Mouse (Mus musculus) bone marrow macrophage, adult 2 months (primary cell): ENCODE data around the gene Hoxd12. TPM values are rescaled to one million over a fixed set of nuclear protein-coding genes. Genes with fewer than 3 reads are reported as not detected.

Source experiments
- H3K27ac ChIP-seq: 2 replicates; pipeline ENCODE4 v1.5.1; 2012; ENCODE audit warnings: low read depth, low read length; ENCODE audit not compliant: insufficient read depth
- H3K4me1 ChIP-seq: 2 replicates; pipeline ENCODE4 v1.6.1; 2012; ENCODE audit warnings: low read length; ENCODE audit not compliant: control insufficient read depth, insufficient read depth
- H3K4me3 ChIP-seq: 2 replicates; pipeline ENCODE4 v1.5.1; 2012; ENCODE audit warnings: mild to moderate bottlenecking, low read length, moderate library complexity; ENCODE audit not compliant: insufficient read depth
- CTCF ChIP-seq: IDR thresholded peaks from 2 replicates; pipeline ENCODE4 v1.5.1; 2012; ENCODE audit warnings: low read depth, mild to moderate bottlenecking, low read length, moderate library complexity
- POLR2A ChIP-seq: IDR thresholded peaks from 2 replicates; pipeline ENCODE4 v1.6.1; 2012; ENCODE audit warnings: mild to moderate bottlenecking, low read depth, low read length, borderline replicate concordance
- polyA plus RNA-seq: library from polyadenylated mRNA; stranded (reverse); fragments of >200 nt; gene quantifications from 2 replicates; pipeline ENCODE4 v1.2.4, GENCODE M21; 2012; ENCODE audit not compliant: missing spikeins, insufficient read depth, insufficient read length

Hoxd12 gene
- polyA plus RNA-seq, 1 experiment, result not detected

DNA sequence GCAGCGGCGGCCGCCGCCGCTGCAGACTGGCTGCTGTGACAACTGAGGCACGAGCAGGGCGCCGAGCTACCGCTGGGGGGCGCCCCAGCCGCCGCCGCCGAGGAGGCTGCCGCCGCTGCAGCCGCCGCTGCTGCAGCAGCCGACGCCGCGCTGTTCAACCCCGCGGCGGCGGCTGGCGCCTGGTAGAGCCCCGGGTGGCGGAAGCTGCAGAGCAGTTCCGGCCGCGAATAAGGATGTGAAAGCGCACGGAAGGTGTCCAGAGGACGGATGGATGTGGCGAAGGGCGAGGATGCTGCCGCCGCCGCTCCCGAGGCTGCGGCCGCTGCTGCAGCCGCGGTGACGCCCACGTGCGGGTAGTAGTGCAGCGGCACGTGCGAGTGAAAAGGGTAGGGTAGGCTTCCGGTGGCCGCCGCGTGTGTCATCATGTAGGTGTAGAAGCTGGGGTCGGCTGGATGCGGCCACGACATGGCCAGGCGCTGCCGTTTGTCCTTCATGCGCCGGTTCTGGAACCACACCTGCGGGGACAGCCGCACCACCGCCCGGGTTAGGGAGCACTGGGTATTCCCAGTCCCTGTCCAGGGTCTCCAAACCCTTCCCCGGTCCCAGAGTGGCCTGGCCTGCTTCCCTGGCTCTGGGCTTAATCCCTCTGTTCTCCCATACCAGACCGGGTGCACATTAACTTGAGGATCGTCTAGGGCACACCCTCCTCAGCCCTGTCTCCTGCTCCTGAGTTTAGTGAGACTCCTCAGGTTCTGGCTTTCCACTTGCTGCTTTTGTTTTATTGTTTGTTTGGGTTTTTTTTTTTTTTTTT lies 18.8 kb upstream of the Hoxd12 start:
- no peak overlapping the region for H3K4me3 ChIP-seq
- TF ChIP-seq CTCF (no peak), POLR2A (no peak)
- no peaks in the 10 kb centered on the region for H3K4me1 ChIP-seq
- H3K27ac ChIP-seq, result no peak overlapping the region

DNA sequence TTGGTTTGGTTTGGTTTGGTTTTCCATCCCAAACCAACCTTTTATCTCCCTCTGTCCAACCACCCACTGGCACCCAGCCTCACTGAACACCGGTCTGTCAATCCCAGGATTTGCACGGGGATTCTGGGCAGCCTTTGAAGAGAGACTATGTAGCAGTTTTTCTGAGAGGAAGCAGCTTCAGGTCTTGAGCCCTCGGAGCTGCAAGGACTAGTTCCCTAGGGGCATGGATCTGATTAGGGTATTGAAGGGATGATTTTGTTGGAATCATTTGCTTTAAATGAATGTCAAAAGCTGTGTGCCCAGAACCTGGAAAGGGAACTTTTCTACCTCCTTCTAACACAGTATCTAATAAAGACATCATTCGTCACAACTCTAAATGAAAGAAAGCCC lies 18.2 kb upstream of the Hoxd12 start:
- TF ChIP-seq CTCF, result no peak
- TF ChIP-seq POLR2A, result no peak

GRCm38 (mm10) chr2:74657251-74658023 lies 17.4 kb upstream of the Hoxd12 start:
- Histone ChIP-seq H3K4me1 (no peaks in the 10 kb centered on the region), H3K4me3 (peak overlapping the region; percentile 2; the same call in 1 of the 2 replicates), H3K27ac (no peak overlapping the region)
- TF ChIP-seq CTCF (no peak), POLR2A (no peak)

More for the DNA sequence above, 18.2 kb upstream of the Hoxd12 start:
- H3K4me3 ChIP-seq, result no peak overlapping the region
- H3K4me1 ChIP-seq, result no peaks in the 10 kb centered on the region
- H3K27ac ChIP-seq, result no peak overlapping the region

- no peak for TF ChIP-seq CTCF
- no peak for TF ChIP-seq POLR2A
- H3K4me1 ChIP-seq, result no peaks in the 10 kb centered on the region
- peak overlapping the region; percentile 2; the same call in 1 of the 2 replicates for H3K4me3 ChIP-seq
- H3K27ac ChIP-seq, result no peak overlapping the region
Observed at GRCm38 (mm10) chr2:74658024-74658666, 16.7 kb upstream of the Hoxd12 start.

- no peak for TF ChIP-seq CTCF
- TF ChIP-seq POLR2A, result no peak
Observed at GRCm38 (mm10) chr2:74658667-74659371, 16.0 kb upstream of the Hoxd12 start.

DNA sequence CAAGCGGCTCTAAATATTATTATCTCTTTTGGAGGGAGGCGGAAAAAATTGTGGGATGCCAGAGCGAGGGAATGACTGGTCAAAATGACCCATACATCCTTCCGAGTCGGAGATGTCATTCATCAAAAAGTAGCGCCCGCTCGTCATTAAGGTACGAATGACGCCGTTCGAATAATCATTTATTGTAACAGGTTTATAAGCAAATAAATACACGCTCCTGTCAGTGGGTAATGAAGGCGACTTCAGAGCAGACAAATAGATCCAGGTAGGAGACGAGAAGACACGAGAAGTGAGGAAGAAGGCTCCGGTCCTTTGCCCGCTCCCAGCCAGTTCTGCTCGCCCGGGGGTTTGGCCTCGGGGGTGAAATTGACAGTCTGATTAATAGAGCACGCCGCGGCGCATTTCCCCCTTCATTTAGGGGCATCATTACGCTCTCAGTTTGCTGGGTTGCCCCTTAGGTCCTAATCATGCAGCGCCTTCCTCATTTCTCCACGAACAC lies 15.3 kb upstream of the Hoxd12 start, which contains the start of gene Evx2:
TSS of gene Evx2 (minus strand) at position 51 of the 499 bp plus-strand sequence.
- H3K27ac ChIP-seq, result no peak within 1 kb of the TSS
- no peak within 1 kb of the TSS for H3K4me3 ChIP-seq
- TF ChIP-seq CTCF (no peak), POLR2A (no peak)
- H3K4me1 ChIP-seq, result no peaks in the 10 kb centered on the region

More at GRCm38 (mm10) chr2:74658667-74659371, 16.0 kb upstream of the Hoxd12 start:
- no peaks in the 10 kb centered on the region for H3K4me1 ChIP-seq
- no peak overlapping the region for H3K4me3 ChIP-seq
- no peak overlapping the region for H3K27ac ChIP-seq

GRCm38 (mm10) chr2:74660421-74661375 lies 14.1 kb upstream of the Hoxd12 start:
- TF ChIP-seq CTCF (no peak), POLR2A (no peak)
- no peaks in the 10 kb centered on the region for H3K4me1 ChIP-seq
- no peak overlapping the region for H3K4me3 ChIP-seq
- no peak overlapping the region for H3K27ac ChIP-seq

DNA sequence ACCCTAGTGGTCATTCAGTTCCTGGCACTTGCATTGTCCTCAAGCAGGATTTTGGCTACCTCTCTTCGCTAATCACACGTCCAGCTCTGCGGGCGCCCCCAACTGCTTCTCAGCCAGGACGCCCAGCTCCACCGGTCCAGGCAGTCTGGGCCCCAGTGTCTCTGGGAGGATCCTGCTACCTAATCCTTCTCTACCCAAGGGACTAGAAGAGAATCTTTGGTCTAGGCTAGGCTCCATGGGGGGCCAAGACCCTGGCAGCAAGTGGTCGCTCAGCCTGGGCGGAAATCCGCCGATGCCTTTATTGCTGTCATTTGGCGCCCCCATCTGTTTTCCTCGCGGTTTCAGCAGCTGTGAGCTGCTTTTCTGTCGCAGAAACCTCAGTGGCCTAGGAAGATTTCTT lies 13.1 kb upstream of the Hoxd12 start:
- Histone ChIP-seq H3K4me3 (no peak overlapping the region), H3K27ac (no peak overlapping the region), H3K4me1 (no peaks in the 10 kb centered on the region)
- no peak for TF ChIP-seq CTCF
